Mouse (Mus musculus) embryo, embryonic 11 days (tissue): ENCODE measurements around the gene Tmem184c.

Experiments
- DNase-seq: peaks from one replicate; pipeline ENCODE4 v3.0.0-alpha.2; 2015

The Tmem184c gene

DNA sequence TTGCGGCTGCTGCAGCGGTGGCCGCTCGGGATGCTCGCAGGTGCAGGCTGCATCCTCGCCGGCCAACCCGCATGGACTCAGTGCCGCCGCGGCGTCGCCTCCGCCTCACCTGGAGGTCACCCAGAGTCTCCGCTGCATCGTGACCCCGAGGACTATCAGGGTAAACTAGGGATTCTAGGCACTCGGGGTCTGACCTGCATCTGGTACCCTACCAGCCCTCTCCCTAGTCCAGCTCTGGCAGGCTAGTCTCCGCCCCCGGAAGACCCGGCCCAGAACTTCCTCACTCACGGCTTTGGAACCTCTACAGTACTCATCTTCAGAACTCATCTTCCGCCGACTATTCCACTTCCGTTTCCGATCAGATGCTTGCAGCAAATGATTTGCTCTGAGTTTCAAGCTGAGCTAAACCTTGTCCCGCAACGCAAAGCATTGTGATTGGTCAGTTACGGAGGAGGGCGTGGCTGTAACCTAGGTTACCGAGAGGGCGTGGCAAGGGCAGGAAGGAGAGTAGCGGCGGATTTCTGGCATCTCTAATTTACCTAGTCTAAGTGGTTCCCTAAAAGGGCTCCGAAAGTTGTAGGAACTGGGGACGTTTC is at the start of gene Tmem184c:
Gene Tmem184c (minus strand): TSS at position 325 of the 596 bp plus-strand sequence.
- peak; percentile 96 for DNase-seq

DNA sequence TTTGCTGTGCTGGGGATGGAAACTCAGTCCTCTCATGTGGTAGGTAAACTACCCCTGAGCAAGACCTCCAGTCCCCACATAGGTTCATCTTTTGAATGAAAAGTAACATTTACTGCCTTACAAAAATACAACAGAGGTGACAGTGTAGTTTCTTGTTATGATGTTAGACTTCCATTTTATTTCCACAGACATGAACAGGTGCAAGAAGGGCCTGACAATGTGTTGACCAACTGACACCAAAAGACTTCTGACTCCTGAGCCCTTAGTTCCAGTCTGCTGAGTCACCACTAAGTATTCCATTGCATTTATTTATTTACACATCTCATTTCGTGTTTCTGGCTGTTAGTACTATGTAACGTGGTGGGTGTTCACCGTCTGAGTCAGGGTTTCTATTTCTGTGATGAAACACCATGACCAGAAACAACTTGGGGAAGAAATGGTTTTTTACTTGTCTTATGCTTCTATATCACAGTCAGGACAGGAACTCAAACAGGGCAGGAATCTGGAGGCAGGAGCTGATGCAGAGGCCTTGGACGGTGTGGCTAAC is 49.1 kb upstream of the Tmem184c start:
- DNase-seq = no peak

- DNase-seq = no peak
Observed at GRCm38 (mm10) chr8:77658356-77658755, 47.9 kb upstream of the Tmem184c start.

- DNase-seq = peak; percentile 42
Observed at GRCm38 (mm10) chr8:77650646-77651190, 40.2 kb upstream of the Tmem184c start.

DNA sequence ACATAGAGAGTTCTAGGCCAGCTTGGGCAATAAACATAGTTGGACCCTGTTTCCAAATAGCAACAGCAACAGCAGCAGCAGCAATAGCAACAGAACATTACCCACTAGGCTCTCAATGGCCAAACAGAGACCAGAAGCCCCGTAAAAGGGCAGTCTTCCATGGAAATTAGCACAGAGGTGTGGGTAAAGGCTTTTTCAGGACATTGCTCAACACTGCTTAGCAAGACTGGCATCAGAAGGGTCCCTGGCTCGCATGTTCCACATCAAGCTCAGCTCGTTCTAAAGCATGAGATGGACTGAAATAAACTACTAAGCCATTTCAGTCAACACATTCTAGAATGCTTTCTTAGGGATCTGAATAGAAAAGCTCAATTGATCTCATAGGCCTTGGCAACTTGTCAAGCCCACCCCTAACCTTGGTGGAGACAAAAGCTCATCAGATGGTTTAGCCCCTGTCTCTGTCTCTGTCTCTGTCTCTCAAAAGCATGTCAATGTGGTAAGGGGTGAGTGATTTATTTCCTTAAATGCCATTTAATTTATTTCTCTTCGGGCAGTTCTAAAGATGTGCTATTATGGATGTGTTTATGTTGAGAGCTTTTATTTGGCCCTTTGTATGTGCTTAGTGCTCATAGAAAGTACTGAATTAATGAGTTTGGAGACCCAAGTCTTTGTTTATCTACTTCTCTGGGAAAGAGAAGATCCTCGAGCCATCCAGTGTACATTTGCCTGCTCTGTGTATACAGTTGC is 29.8 kb upstream of the Tmem184c start:
- no peak for DNase-seq

DNA sequence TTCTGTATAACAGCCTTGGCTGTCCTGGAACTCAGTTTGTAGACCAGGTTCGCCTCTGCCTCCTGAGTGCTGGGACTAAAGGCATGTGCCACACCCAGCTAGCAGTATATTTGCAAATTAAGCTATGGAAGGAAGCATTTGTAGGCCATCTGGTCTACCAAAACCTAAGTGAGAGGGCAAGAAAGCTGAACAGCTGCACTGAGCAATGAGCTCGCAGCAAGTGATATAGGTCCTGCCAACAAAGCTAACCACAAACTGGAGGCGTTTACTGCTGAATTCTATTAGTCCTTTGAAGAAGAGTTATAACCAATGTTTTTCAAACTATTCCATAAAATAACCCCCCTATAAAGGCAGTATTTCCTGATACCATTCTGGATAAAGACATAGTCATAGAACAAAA is 27.1 kb upstream of the Tmem184c start:
- DNase-seq = no peak

DNA sequence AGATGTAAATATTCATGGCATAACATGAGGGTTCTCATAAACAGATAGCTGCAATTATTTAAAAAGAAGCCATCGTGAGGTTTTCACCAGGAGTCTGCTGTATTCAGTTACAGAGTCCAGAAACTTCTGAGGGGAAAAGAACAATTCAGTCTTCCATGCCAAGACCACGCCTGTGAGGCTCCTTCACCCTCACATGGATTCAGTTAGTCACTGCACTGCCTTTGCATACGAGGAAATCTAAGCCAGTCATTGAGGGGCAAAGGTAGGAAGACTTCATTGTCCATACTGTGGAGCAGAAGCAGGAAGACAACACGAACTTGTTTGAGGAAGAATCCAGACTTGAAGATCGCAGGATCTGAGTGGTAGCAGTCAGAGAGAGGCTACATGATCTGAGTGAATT is 23.5 kb upstream of the Tmem184c start:
- no peak for DNase-seq

GRCm38 (mm10) chr8:77633211-77633610 is 22.7 kb upstream of the Tmem184c start:
- DNase-seq = no peak

GRCm38 (mm10) chr8:77630691-77631090 is 20.2 kb upstream of the Tmem184c start:
- peak; percentile 50 for DNase-seq

DNA sequence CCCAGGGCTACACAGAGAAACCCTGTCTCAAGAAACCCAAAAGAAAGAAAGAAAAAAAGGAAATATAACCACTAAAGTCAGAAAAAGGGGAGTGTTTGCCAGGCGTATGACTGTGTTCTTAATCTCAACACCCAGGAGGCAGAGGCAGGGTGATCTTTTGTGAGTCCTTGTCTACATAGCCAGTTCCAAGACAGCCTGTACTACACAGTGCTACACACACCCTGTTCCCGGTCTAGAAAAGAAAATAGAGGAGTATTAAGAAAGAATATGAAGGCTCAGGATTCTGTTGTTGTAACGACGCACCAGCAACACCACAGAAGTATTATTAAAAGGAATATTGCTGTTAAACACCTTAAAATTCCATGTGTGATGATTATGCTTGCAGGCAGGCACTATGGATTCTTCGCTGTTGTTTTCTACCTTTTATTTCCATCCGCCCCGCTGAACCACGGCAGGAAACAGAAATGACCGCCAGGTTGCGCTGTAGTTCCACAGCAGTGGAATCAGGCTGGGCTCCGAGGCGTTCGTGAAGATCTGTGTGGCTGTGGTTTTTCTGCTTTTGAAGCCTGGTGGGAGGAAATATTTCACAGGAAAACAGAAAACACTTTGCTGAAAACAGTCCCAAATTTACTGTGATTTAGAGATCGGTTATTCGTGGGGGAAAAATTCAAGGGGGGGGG is 19.5 kb upstream of the Tmem184c start:
- peak; percentile 92 for DNase-seq

DNA sequence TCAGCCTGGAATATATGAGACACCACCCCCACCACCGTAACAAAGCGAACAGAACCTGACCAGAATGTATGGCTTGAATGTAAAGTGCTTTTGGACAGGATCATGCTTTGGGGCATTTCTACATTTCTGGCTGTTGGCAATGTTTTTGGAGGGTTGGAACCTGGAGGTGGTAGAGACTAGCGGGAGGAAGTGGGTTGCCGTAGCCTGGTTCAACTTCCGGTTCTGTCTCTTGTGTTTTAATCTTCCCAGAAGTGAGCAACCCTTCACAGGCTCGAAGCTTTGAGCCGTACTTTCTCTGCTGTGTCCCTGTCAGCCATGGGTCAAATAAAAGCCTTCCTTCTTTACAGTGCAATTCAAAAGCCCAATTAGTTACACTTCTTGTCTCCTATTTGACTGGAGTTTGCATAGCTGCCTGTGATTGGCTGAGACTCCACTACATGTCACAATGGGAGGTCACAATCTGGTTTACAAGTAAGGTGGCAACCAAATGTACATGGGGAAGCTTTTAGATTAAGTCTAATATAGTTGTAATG is 13.2 kb upstream of the Tmem184c start:
- no peak for DNase-seq

GRCm38 (mm10) chr8:77617916-77618315 is 7.4 kb upstream of the Tmem184c start:
- DNase-seq = peak; percentile 58

DNA sequence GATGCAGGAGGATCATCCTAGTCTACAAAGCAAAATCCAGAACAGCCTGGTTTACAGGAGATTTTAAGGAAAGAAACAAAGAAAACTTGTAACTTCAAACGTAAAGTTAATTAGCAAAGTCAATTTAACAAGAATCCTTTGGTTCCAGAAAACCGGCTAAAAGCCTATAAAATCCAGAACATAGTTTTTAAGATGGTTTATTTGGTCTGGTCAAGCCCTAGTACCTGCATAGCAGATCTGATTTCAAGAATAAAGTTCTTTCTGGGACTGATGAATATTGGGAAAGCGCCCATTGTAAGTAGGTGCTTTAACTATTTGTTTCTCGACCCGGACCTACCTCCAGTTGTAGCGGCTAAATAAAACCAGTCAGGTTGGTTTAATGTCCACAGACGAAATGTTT is 877 bp downstream of the Tmem184c start:
- DNase-seq = no peak

DNA sequence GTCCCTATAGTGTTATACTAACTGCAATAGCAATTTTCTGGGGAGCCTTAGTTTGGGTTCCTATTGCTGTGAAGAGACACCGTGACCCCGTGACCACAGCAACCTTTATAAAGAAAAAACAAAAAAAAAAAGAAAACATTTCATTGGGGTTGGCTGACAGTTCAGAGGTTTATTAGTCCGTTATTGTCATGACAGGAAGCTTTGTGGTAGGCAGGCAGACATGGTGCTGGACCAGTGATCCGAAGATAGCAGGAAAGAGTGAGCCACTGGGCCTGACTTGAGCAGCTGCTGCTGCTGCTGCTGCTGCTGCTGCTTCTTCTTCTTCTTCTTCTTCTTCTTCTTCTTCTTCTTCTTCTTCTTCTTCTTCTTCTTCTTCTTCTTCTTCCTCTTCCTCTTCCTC is 26.3 kb downstream of the Tmem184c start:
- DNase-seq = no peak

GRCm38 (mm10) chr8:77577674-77578073 is 32.8 kb downstream of the Tmem184c start:
- no peak for DNase-seq

GRCm38 (mm10) chr8:77574229-77574628 is 36.3 kb downstream of the Tmem184c start:
- peak; percentile 7 for DNase-seq

GRCm38 (mm10) chr8:77561441-77561840 is 49.1 kb downstream of the Tmem184c start:
- no peak for DNase-seq

- no peak for DNase-seq
Observed at GRCm38 (mm10) chr8:77552491-77552890, 58.0 kb downstream of the Tmem184c start.

DNA sequence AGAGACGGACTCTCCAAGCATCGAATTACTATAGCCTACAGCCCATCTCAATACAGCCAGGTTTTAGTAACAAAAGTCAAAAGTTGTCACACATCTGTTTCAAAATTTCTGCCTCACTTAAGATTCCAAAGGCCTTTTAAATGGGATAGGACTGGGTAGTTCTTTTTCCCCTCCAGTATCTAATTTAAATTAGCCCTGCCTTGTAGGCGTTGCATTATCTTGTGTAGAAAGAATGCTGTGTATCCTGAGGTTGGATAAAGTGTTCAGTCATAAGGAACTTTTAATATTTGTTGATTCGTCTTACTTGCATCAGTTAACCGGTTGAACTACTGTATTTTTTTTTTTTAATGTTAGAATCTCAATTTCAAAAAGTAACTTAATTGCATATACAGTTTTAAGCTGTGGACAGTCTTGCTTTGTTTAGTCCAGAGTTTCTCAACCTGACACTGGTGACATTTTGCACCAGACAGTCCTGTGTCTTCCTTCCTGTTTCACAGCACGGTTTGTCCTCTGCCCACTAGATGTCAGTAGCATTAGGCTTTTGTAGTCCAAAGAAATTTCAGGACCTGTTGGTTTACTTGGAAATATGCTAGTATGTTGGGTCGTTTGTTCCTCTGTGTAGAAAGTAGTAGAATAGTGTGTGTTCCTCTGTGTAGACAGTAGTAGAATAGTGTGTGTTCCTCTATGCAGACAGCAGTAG is 60.5 kb downstream of the Tmem184c start:
- peak; percentile 60 for DNase-seq

- DNase-seq = peak; percentile 95
Observed at GRCm38 (mm10) chr8:77549121-77549706, 61.3 kb downstream of the Tmem184c start, which contains the start of gene Prmt9. Prmt9 (plus strand) TSS chr8:77549397.
